Mouse (Mus musculus) stomach, postnatal 0 days (tissue): Measurements from ENCODE around the gene Nr5a2. TPM values are rescaled to one million over a fixed set of nuclear protein-coding genes. Genes with fewer than 3 reads are reported as not detected.

ENCODE experiments used
- ATAC-seq: fragments of 200-750 bp; cut with Nextera tagmentation; 2 replicates; pipeline ENCODE4 v1.8.0; 2017; ENCODE audit not compliant: low FRiP score, low TSS enrichment
- DNase-seq: peaks from one replicate; pipeline ENCODE4 v3.0.0-alpha.2; 2016; ENCODE audit warnings: low spot score
- H3K27ac ChIP-seq: fragments of 300-500 bp; sonication (generic); replicated peaks from 2 replicates; pipeline ENCODE4 v1.5.1; 2014; ENCODE audit warnings: mild to moderate bottlenecking, control low read depth
- H3K27me3 ChIP-seq: fragments of 300-500 bp; sonication (generic); 2 replicates; pipeline ENCODE4 v1.6.1; 2014; ENCODE audit warnings: low read length; ENCODE audit not compliant: control insufficient read depth, insufficient read depth
- H3K36me3 ChIP-seq: fragments of 300-500 bp; sonication (generic); 2 replicates; pipeline ENCODE4 v1.6.1; 2014; ENCODE audit warnings: low read length, mixed read lengths; ENCODE audit not compliant: control insufficient read depth, insufficient read depth
- H3K4me1 ChIP-seq: fragments of 300-500 bp; sonication (generic); replicated peaks from 2 replicates; pipeline ENCODE4 v1.6.1; 2014; ENCODE audit warnings: antibody characterized with exemption; ENCODE audit not compliant: control insufficient read depth, insufficient read depth
- H3K4me2 ChIP-seq: fragments of 300-500 bp; sonication (generic); replicated peaks from 2 replicates; pipeline ENCODE4 v1.6.1; 2014; ENCODE audit warnings: low read depth, mild to moderate bottlenecking, control low read depth, moderate library complexity
- H3K4me3 ChIP-seq: fragments of 300-500 bp; sonication (generic); 2 replicates; pipeline ENCODE4 v1.5.1; 2014; ENCODE audit warnings: low read depth, low read length, control low read depth
- H3K9ac ChIP-seq: fragments of 300-500 bp; sonication (generic); 2 replicates; pipeline ENCODE4 v1.6.1; 2014; ENCODE audit warnings: mild to moderate bottlenecking, low read length, control low read depth, mixed read lengths
- H3K9me3 ChIP-seq: fragments of 300-500 bp; sonication (generic); 2 replicates; pipeline ENCODE4 v1.6.1; 2016; ENCODE audit warnings: low read length; ENCODE audit not compliant: control insufficient read depth
- CTCF ChIP-seq: IDR thresholded peaks from 2 replicates; pipeline ENCODE4 v1.5.1; 2016; ENCODE audit warnings: antibody characterized with exemption, low read depth, mild to moderate bottlenecking, moderate library complexity
- EP300 ChIP-seq: optimal IDR thresholded peaks from 2 replicates; pipeline ENCODE3; 2016; ENCODE audit warnings: antibody characterized with exemption
- WGBS: fragments of 180-500 bp; shearing (Covaris S2); extraction: QIAGEN DNeasy Blood & Tissue Kit; methylation state at CpG from one replicate; pipeline ENCODE4 v1.1.7; 2014; 5-methylcytosine and 5-hydroxymethylcytosine counted together
- polyA plus RNA-seq: library from polyadenylated mRNA; unstranded; fragments of >200 nt; fragmentation: Nextera tagmentation; extraction: Ambion mirVana; gene quantifications from 2 replicates; pipeline ENCODE4 v1.2.1, GENCODE M21; 2015

The Nr5a2 gene
- polyA plus RNA-seq, 1 experiment from 2014 or later, result 0.51 TPM

GRCm38 (mm10) chr1:136980253-136980893, 20.1 kb upstream of the Nr5a2 start:
- Histone ChIP-seq H3K27ac (no peak overlapping the region), H3K36me3 (no peaks in the 10 kb centered on the region), H3K27me3 (no peaks in the 10 kb centered on the region), H3K4me1 (no peaks in the 10 kb centered on the region), H3K9ac (no peak overlapping the region), H3K4me2 (no peak overlapping the region), H3K9me3 (no peaks in the 10 kb centered on the region), H3K4me3 (no peak overlapping the region)
- DNase-seq (no peak), ATAC-seq (0 out of 2 replicates have a peak, but pooled peaks have one; percentile 67)
- TF ChIP-seq EP300, result no peak
- no peak for TF ChIP-seq CTCF
- 47% methylated on average over 5 of the region's 5 CpGs for WGBS

GRCm38 (mm10) chr1:136977867-136978266, 17.6 kb upstream of the Nr5a2 start:
- no peak overlapping the region for H3K4me2 ChIP-seq
- H3K4me1 ChIP-seq, result no peaks in the 10 kb centered on the region
- no peaks in the 10 kb centered on the region for H3K9me3 ChIP-seq
- H3K4me3 ChIP-seq, result no peak overlapping the region
- 76% methylated on average over 3 of the region's 3 CpGs for WGBS
- DNase-seq (no peak), ATAC-seq (no peak)
- no peaks in the 10 kb centered on the region for H3K36me3 ChIP-seq
- no peak overlapping the region for H3K9ac ChIP-seq
- no peak overlapping the region for H3K27ac ChIP-seq
- TF ChIP-seq CTCF, result no peak
- TF ChIP-seq EP300, result no peak
- no peaks in the 10 kb centered on the region for H3K27me3 ChIP-seq

- H3K4me3 ChIP-seq, result no peak overlapping the region
- WGBS, result 69% methylated on average over 3 of the region's 3 CpGs
- H3K27me3 ChIP-seq, result no peaks in the 10 kb centered on the region
- no peak for TF ChIP-seq CTCF
- no peak for TF ChIP-seq EP300
- H3K36me3 ChIP-seq, result no peaks in the 10 kb centered on the region
- no peak overlapping the region for H3K9ac ChIP-seq
- H3K4me1 ChIP-seq, result no peaks in the 10 kb centered on the region
- ATAC-seq (no peak), DNase-seq (no peak)
- no peaks in the 10 kb centered on the region for H3K9me3 ChIP-seq
- H3K27ac ChIP-seq, result no peak overlapping the region
- H3K4me2 ChIP-seq, result no peak overlapping the region
Observed at GRCm38 (mm10) chr1:136974040-136974439, 13.8 kb upstream of the Nr5a2 start.

- no peak overlapping the region for H3K4me3 ChIP-seq
- H3K36me3 ChIP-seq, result no peaks in the 10 kb centered on the region
- H3K27me3 ChIP-seq, result no peaks in the 10 kb centered on the region
- WGBS, result 83% methylated on average over 5 of the region's 5 CpGs
- H3K27ac ChIP-seq, result no peak overlapping the region
- no peaks in the 10 kb centered on the region for H3K9me3 ChIP-seq
- no peak overlapping the region for H3K9ac ChIP-seq
- ATAC-seq, result no peak
- DNase-seq, result no peak
- no peak overlapping the region for H3K4me2 ChIP-seq
- no peaks in the 10 kb centered on the region for H3K4me1 ChIP-seq
- no peak for TF ChIP-seq EP300
- no peak for TF ChIP-seq CTCF
Observed at GRCm38 (mm10) chr1:136973016-136973415, 12.8 kb upstream of the Nr5a2 start.

GRCm38 (mm10) chr1:136970995-136971394, 10.7 kb upstream of the Nr5a2 start:
- no peak for DNase-seq
- 77% methylated on average over 8 of the region's 8 CpGs for WGBS
- Histone ChIP-seq H3K4me2 (no peak overlapping the region), H3K4me1 (no peaks in the 10 kb centered on the region), H3K27me3 (no peaks in the 10 kb centered on the region), H3K4me3 (no peak overlapping the region), H3K36me3 (no peaks in the 10 kb centered on the region), H3K9ac (no peak overlapping the region), H3K9me3 (no peaks in the 10 kb centered on the region), H3K27ac (no peak overlapping the region)
- TF ChIP-seq CTCF, result no peak
- no peak for TF ChIP-seq EP300
- no peak for ATAC-seq

GRCm38 (mm10) chr1:136966728-136967386, 6.6 kb upstream of the Nr5a2 start:
- Histone ChIP-seq H3K9ac (no peak overlapping the region), H3K36me3 (no peaks in the 10 kb centered on the region), H3K4me1 (no peaks in the 10 kb centered on the region), H3K27ac (no peak overlapping the region), H3K9me3 (no peaks in the 10 kb centered on the region), H3K27me3 (no peaks in the 10 kb centered on the region), H3K4me2 (no peak overlapping the region), H3K4me3 (no peak overlapping the region)
- no peak for TF ChIP-seq EP300
- no peak for TF ChIP-seq CTCF
- WGBS, result 52% methylated on average over 12 of the region's 12 CpGs
- DNase-seq (no peak), ATAC-seq (no peak)
